Mouse (Mus musculus): ENCODE measurements at regions not wholly inside any gene's neighbourhood (a gene's known extent, or its start where the extent isn't known, plus 50 kb on each side); places are given as distances from the start of the nearest gene placed in this dataset.
A peak's percentile ranks its signal among the peaks of the same experiment; 100 is the strongest.

- Histone ChIP-seq H3K27ac (ENCODE audit: low read depth, low read length) (no peak overlapping the region), H3K4me2 (replicated peaks; ENCODE audit: low read depth, low read length) (no peak overlapping the region), H3K27me3 (ENCODE audit: control insufficient read depth, insufficient read depth, low read length) (no peaks in the 10 kb centered on the region), H3K9me3 (ENCODE audit: control insufficient read depth, low read length) (no peaks in the 10 kb centered on the region), H3K4me3 (ENCODE audit: low read depth, low read length) (no peak overlapping the region), H3K4me1 (replicated peaks; ENCODE audit: control insufficient read depth, insufficient read depth, low read length) (no peaks in the 10 kb centered on the region), H3K36me3 (ENCODE audit: control insufficient read depth, insufficient read depth, low read length) (no peaks in the 10 kb centered on the region), H3K9ac (ENCODE audit: low read depth, low read length) (no peak overlapping the region)
- ATAC-seq (ENCODE audit: low FRiP score) (no peak), DNase-seq (ENCODE audit: low spot score) (no peak)
- WGBS: 97% methylated on average over 4 of the region's 4 CpGs
These were observed 78.8 kb upstream of the Herc3 start for GRCm38 (mm10) chr6:58752496-58752895.

DNA sequence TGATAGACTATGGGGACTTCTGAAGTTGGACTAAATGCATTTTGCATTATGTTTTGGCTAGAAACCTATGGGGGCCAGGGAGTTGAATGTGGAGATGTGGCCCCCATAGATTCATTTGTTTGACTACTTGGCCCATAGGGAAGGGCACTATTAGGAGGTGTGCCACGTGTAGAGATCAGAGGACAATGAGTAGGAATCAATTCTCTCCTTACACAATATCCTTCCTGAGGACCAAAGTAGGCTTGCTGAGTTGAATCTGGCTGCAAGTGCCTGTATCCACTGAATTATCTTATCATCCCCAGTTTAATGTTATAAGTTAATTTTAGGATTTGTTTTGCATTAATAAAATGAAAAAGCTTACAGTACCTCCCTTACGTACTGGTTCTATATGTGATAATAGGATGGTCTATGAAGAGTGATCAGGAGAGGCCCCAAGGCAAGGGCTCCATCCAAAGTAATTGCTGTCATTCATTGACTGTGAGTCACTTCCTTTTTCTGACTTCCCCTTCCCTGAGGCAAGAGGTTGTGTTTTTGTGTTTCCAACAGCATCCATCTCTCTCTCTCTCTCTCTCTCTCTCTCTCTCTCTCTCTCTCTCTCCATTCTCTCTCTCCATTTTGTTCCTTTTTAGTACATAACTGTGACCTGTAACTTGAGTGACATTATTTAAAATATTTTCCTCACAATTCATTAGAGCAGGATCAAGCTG is 74.8 kb upstream of the Herc3 start:
- 64% methylated on average over 2 of the region's 2 CpGs for WGBS
- Histone ChIP-seq H3K9me3 (ENCODE audit: control insufficient read depth, low read length) (no peaks in the 10 kb centered on the region), H3K4me3 (ENCODE audit: low read depth, low read length) (no peak overlapping the region), H3K27ac (ENCODE audit: low read depth, low read length) (no peak overlapping the region), H3K4me1 (replicated peaks; ENCODE audit: control insufficient read depth, insufficient read depth, low read length) (no peaks in the 10 kb centered on the region), H3K36me3 (ENCODE audit: control insufficient read depth, insufficient read depth, low read length) (no peaks in the 10 kb centered on the region), H3K9ac (ENCODE audit: low read depth, low read length) (no peak overlapping the region), H3K4me2 (replicated peaks; ENCODE audit: low read depth, low read length) (no peak overlapping the region), H3K27me3 (ENCODE audit: control insufficient read depth, insufficient read depth, low read length) (no peaks in the 10 kb centered on the region)
- ATAC-seq (ENCODE audit: low FRiP score) (no peak), DNase-seq (ENCODE audit: low spot score) (no peak)

DNA sequence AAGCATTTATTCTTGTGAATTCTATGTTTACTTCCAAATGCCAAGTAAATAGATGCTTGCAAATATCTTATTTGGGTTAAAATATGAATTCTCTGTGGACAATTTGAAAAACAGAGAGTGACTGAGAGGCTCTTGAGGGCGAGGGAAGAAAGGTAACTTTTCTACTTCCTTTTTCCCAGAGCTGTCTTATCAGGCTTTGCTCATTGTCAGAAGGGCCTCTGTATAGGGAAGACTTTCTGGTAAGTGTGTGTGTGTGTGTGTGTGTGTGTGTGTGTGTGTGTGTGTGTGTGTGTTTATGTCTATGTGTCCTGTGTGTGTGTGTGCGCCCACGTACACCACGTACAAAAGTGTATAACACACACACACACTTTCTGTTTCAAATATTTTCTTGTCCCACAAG is 73.9 kb upstream of the Herc3 start:
- no peaks in the 10 kb centered on the region for H3K36me3 ChIP-seq (ENCODE audit: control insufficient read depth, insufficient read depth, low read length)
- WGBS: 87% methylated on average over 4 of the region's 4 CpGs
- ATAC-seq (ENCODE audit: low FRiP score) (no peak), DNase-seq (ENCODE audit: low spot score) (no peak)
- H3K4me1 ChIP-seq (replicated peaks; ENCODE audit: control insufficient read depth, insufficient read depth, low read length): no peaks in the 10 kb centered on the region
- no peak overlapping the region for H3K4me3 ChIP-seq (ENCODE audit: low read depth, low read length)
- no peak overlapping the region for H3K9ac ChIP-seq (ENCODE audit: low read depth, low read length)
- no peaks in the 10 kb centered on the region for H3K27me3 ChIP-seq (ENCODE audit: control insufficient read depth, insufficient read depth, low read length)
- H3K9me3 ChIP-seq (ENCODE audit: control insufficient read depth, low read length): no peaks in the 10 kb centered on the region
- H3K27ac ChIP-seq (ENCODE audit: low read depth, low read length): no peak overlapping the region
- H3K4me2 ChIP-seq (replicated peaks; ENCODE audit: low read depth, low read length): no peak overlapping the region

- DNase-seq (ENCODE audit: low spot score): peak; percentile 82
- H3K9me3 ChIP-seq (ENCODE audit: control insufficient read depth, low read length): no peaks in the 10 kb centered on the region
- ATAC-seq (ENCODE audit: low FRiP score): no peak
These were observed 60.5 kb upstream of the Herc3 start for GRCm38 (mm10) chr6:58770654-58771218.

DNA sequence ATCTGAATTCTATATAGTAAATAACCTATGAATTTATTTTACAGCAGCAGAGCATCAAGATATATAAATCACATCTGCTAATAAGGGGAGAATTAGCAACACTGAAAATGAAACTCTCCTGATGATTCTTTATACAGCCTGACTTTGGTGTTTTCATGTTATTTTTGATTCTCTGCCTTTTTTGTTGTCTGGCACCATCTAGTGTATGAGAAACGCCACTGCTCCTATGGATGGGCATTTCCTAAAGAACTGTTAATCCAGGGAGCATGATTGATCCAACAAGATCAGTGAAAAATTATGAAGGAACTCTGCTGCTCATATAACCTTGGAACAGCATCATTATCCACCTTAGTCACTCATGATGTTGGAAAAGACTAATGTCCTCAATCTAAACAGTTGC is 59.3 kb upstream of the Herc3 start:
- Histone ChIP-seq H3K4me1 (replicated peaks; ENCODE audit: control insufficient read depth, insufficient read depth, low read length) (no peaks in the 10 kb centered on the region), H3K36me3 (ENCODE audit: control insufficient read depth, insufficient read depth, low read length) (no peaks in the 10 kb centered on the region), H3K9me3 (ENCODE audit: control insufficient read depth, low read length) (no peaks in the 10 kb centered on the region), H3K9ac (ENCODE audit: low read depth, low read length) (no peak overlapping the region), H3K27ac (ENCODE audit: low read depth, low read length) (no peak overlapping the region), H3K4me2 (replicated peaks; ENCODE audit: low read depth, low read length) (no peak overlapping the region), H3K4me3 (ENCODE audit: low read depth, low read length) (no peak overlapping the region), H3K27me3 (ENCODE audit: control insufficient read depth, insufficient read depth, low read length) (no peaks in the 10 kb centered on the region)
- 8% methylated on average over 1 of the region's 1 CpGs for WGBS
- DNase-seq (ENCODE audit: low spot score) (peak; percentile 45), ATAC-seq (ENCODE audit: low FRiP score) (no peak)

More at GRCm38 (mm10) chr6:58770654-58771218, 60.5 kb upstream of the Herc3 start:
- no peak overlapping the region for H3K4me2 ChIP-seq (replicated peaks; ENCODE audit: low read depth, low read length)
- no peak overlapping the region for H3K4me3 ChIP-seq (ENCODE audit: low read depth, low read length)
- H3K9ac ChIP-seq (ENCODE audit: low read depth, low read length): no peak overlapping the region
- no peak overlapping the region for H3K27ac ChIP-seq (ENCODE audit: low read depth, low read length)
- WGBS: 25% methylated on average over 8 of the region's 8 CpGs
- H3K27me3 ChIP-seq (ENCODE audit: control insufficient read depth, insufficient read depth, low read length): no peaks in the 10 kb centered on the region
- H3K36me3 ChIP-seq (ENCODE audit: control insufficient read depth, insufficient read depth, low read length): no peaks in the 10 kb centered on the region
- no peaks in the 10 kb centered on the region for H3K4me1 ChIP-seq (replicated peaks; ENCODE audit: control insufficient read depth, insufficient read depth, low read length)

Data from hindbrain, embryonic 11.5 days (tissue).